Mouse (Mus musculus): Measurements from ENCODE around the gene A830018L16Rik.
"Not testable (repeated sequence)": the region's sequence is repeated elsewhere in the genome, so short reads cannot be mapped to it uniquely, and the experiment has no call there.

A830018L16Rik gene

DNA sequence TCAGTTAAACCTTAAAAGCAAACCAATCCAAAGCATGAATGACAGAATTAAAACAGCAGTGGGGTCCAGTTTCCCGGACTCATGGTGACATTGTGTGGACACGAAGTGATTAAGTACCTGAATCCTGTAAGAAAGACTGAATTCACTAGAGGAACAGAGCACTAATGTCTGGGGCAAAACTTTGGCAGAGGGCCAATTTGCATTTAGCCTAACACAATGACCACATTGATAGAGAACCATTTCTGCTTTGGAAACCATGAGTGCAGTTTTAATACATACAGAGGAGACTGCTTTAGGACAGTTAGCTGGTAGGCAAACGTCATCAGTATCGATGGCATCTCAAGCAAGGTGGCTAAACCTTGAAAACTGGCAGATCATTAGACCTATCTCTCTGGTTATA is 586.7 kb downstream of the A830018L16Rik start:
- DNase-seq (ENCODE audit: low spot score in 2 of 2), result no peak

DNA sequence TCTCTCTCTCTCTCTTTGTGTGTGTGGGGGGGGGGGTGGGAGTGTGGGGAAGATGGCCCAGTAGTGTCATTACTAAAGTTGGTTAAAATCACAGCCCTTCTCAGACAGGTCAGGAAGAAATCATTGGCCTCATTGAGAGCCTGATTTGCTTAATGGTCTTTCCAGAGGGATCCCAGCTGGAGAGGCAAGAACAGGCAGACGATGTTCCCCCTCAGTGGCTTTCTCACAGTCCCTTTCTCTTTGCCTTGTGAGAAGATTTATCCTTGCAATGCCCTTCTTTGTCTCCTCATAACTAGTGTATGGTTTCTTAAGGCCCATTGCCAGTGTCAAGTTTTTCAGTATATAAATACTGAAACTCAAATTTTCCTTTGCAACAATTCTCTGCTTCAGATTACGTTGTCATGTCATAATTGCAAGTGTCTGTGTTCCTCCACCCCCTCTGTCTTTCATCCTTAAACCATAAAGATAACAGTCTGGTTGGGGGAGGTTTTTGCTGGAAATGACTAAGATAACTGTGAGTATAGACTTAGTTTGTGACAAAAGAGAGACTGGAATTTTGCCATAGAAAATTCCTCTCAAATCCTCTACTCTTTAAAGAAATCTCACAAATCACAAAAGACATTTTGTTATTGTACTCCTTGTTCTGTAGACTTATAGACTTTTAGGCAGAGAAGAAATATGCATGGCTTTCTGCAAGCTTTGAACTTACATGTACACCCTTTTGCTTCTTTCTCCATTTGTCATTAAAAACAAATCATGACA is 595.1 kb downstream of the A830018L16Rik start:
- DNase-seq (ENCODE audit: low spot score in 2 of 2), result no peak

DNA sequence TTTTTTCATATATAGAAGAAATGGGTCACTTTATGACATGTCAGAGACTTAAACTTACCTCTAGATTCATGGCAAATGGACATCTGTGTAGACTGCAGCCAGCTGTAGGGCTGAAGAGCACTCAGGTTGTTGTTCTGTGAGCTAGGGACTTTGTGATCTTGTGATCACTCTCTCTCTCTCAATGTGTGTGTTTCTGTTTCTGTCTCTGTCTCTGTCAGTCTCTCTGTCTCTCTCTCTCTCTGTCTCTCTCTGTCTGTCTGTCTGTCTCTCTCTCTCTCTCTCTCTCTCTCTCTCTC is 595.6 kb downstream of the A830018L16Rik start:
- DNase-seq (ENCODE audit: low spot score in 2 of 2), result no peak

DNA sequence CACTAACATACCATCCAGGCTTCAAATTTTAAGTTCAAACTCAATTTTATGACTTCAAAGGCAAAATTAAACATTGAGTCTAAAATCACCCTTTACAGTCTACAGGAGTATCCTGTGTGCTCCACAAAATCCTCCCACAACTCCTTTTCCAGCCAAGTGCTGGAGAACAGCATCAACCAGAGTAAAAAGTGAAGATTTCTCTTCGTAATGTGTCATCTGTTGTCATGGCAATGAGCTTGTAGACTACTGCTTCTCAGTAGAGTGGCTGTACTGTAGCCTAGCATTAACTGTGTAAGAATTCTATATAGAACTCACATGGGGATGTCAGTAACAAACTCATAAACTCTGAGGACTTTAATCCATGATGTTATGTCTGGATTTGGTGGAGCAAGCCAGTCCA is 596.7 kb downstream of the A830018L16Rik start:
- DNase-seq (ENCODE audit: low spot score in 2 of 2), result no peak

DNA sequence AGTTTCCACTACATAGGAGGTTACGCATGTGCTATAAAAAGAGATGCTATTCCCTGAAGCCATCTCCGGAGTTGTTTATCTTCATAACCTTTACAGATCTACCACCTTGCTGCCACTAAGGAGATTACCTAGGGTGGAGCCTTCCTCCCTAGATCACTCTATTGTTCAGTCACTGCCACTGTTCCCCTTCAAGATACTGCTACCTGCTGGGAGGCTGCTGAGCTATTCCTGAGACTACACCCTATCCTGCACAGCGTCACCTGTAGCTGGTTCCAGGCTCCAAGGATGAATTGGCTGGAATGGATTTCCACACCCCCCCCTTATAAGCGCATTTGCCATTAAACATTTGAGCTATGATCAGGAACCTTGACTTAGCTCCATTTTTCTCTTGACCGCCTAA is 606.7 kb downstream of the A830018L16Rik start:
- not testable (repeated sequence) for DNase-seq (ENCODE audit: low spot score in 2 of 2)
